Mouse (Mus musculus): ENCODE results near the gene Zswim1.

- TF ChIP-seq POLR2A (IDR thresholded peaks at IDR 0.05; ENCODE audit: borderline replicate concordance, control insufficient read depth, low read depth, low read length) = no peak
- TF ChIP-seq CTCF (IDR thresholded peaks at IDR 0.05; ENCODE audit: control insufficient read depth, insufficient read depth, low read length) = no peak
These were observed 7.1 kb upstream of the Zswim1 start for GRCm38 (mm10) chr2:164815348-164815747.

All from bone marrow, adult 2 months (tissue).